Mouse (Mus musculus) layer of hippocampus, adult 11-12 months (tissue): Measurements from ENCODE around the gene Serpinb6e.
A peak's percentile ranks its signal among the peaks of the same experiment; 100 is the strongest.

ENCODE experiments used
- DNase-seq: peaks from one replicate; pipeline ENCODE4 v3.0.0; 2022; ENCODE audit warnings: low spot score

Gene Serpinb6e

GRCm38 (mm10) chr13:33843308-33843707 lies at the start of gene Serpinb6e:
Serpinb6e (minus strand) TSS chr13:33843408.
- no peak for DNase-seq

GRCm38 (mm10) chr13:33830751-33831150 lies 12.5 kb downstream of the Serpinb6e start:
- no peak for DNase-seq

- DNase-seq: no peak
Observed at GRCm38 (mm10) chr13:33823421-33823820, 19.8 kb downstream of the Serpinb6e start.

- peak; percentile 7 for DNase-seq
Observed at GRCm38 (mm10) chr13:33821490-33822143, 21.6 kb downstream of the Serpinb6e start.
